Mouse (Mus musculus): ENCODE data around the gene Hs3st4. TPM values are rescaled to one million over a fixed set of nuclear protein-coding genes. Genes with fewer than 3 reads are reported as not detected.

Hs3st4 gene
- polyA plus RNA-seq, 1 experiment from 2014 or later = not detected

DNA sequence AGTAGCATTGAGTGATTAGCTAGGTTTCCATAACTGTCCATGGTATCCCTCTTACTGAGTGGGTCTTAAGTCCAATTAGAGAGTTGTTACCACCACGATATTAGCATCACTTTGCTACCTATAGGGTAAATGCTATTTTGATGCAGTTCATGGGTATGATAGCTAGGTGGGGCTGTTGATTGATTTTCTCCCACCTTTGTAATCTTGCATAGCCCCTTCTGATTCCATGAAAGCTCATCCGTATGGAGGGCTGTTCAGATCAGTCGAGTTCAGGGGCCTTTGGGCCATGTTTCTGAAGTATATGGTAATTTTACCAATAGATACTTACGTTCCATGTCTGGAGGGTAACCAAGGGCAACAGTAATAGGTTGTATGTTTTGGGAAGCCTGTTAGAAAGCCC, 400.8 kb downstream of the Hs3st4 start:
- Histone ChIP-seq H3K9me3 (ENCODE audit: low read length) (no peaks in the 10 kb centered on the region), H3K9ac (replicated peaks; ENCODE audit: low read depth) (no peak overlapping the region), H3K27ac (ENCODE audit: low read length) (no peak overlapping the region), H3K27me3 (replicated peaks; ENCODE audit: insufficient read depth, low read length) (no peaks in the 10 kb centered on the region), H3K4me1 (ENCODE audit: insufficient read depth, low read depth, low read length) (no peaks in the 10 kb centered on the region), H3K36me3 (ENCODE audit: insufficient read depth, low read length) (no peaks in the 10 kb centered on the region), H3K4me3 (ENCODE audit: low read depth, low read length) (no peak overlapping the region), H3K4me2 (replicated peaks; ENCODE audit: low read depth, low read length) (no peak overlapping the region)
- DNase-seq (ENCODE audit: low spot score) (peak; percentile 16), ATAC-seq (no peak)
- TF ChIP-seq CTCF (IDR thresholded peaks at IDR 0.05) (peak; percentile 59), EP300 (IDR thresholded peaks at IDR 0.05) (no peak)
- 21% methylated on average over 4 of the region's 4 CpGs for WGBS

DNA sequence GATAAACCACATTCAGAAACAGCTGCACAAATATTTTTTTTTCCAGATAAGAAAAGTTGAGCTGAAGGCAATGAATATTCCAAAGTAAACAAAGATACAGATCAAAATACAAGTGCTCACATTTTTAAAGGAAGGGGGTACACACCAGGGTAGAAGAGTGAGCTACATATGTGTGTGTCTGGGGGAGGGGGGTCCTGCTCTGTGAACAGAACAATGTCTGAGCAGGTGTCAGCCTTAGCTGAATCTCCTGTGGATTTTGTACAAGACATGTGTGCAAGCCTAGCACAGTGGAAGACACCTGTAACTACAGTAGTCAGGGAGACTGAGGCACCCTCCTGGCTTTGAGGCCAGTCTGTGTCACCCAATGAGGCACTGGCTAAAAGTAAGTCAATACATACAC, 416.5 kb downstream of the Hs3st4 start:
- TF ChIP-seq EP300 (IDR thresholded peaks at IDR 0.05) (no peak), CTCF (IDR thresholded peaks at IDR 0.05) (no peak)

DNA sequence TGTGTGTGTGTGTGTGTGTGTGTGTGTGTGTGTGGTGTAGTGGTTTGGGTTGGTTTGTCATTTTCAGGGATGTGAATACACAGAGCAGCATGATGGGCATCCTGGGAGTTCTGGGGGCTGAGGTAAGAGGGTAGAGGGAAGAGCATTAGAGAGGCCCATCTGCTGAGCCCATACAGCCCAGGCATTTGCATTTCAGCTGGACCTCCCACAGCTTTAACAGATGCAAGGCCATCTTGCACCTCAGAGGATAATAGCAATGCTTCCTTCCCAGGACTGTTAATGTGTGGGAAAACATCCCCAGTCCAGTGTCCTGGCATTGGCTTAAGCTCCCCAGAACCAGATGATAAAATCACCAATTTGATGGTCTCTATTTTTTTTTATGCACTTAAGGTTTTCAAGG, 444.3 kb downstream of the Hs3st4 start:
- H3K4me3 ChIP-seq (ENCODE audit: low read depth, low read length) = no peak overlapping the region
- ATAC-seq = no peak
- no peak for TF ChIP-seq CTCF (IDR thresholded peaks at IDR 0.05)
- TF ChIP-seq EP300 (IDR thresholded peaks at IDR 0.05) = no peak
- H3K4me1 ChIP-seq (ENCODE audit: insufficient read depth, low read depth, low read length) = no peaks in the 10 kb centered on the region
- no peak overlapping the region for H3K27ac ChIP-seq (ENCODE audit: low read length)
- no peak for DNase-seq (ENCODE audit: low spot score)
- H3K4me2 ChIP-seq (replicated peaks; ENCODE audit: low read depth, low read length) = no peak overlapping the region
- H3K36me3 ChIP-seq (ENCODE audit: insufficient read depth, low read length) = no peaks in the 10 kb centered on the region
- H3K9me3 ChIP-seq (ENCODE audit: low read length) = no peaks in the 10 kb centered on the region
- H3K27me3 ChIP-seq (replicated peaks; ENCODE audit: insufficient read depth, low read length) = no peaks in the 10 kb centered on the region
- no peak overlapping the region for H3K9ac ChIP-seq (replicated peaks; ENCODE audit: low read depth)

More for the DNA sequence above, 416.5 kb downstream of the Hs3st4 start:
- DNase-seq (ENCODE audit: low spot score) = no peak
- H3K27me3 ChIP-seq (replicated peaks; ENCODE audit: insufficient read depth, low read length) = no peaks in the 10 kb centered on the region
- H3K36me3 ChIP-seq (ENCODE audit: insufficient read depth, low read length) = no peaks in the 10 kb centered on the region
- H3K27ac ChIP-seq (ENCODE audit: low read length) = no peak overlapping the region
- H3K9me3 ChIP-seq (ENCODE audit: low read length) = no peaks in the 10 kb centered on the region
- no peak overlapping the region for H3K4me2 ChIP-seq (replicated peaks; ENCODE audit: low read depth, low read length)
- no peaks in the 10 kb centered on the region for H3K4me1 ChIP-seq (ENCODE audit: insufficient read depth, low read depth, low read length)
- H3K4me3 ChIP-seq (ENCODE audit: low read depth, low read length) = no peak overlapping the region
- ATAC-seq = no peak
- no peak overlapping the region for H3K9ac ChIP-seq (replicated peaks; ENCODE audit: low read depth)

Measured in lung, postnatal 0 days (tissue).